Mouse (Mus musculus) limb, embryonic 13.5 days (tissue): ENCODE data around the gene Gm20388. TPM values are rescaled to one million over a fixed set of nuclear protein-coding genes. Genes with fewer than 3 reads are reported as not detected.

Experiments used
- ATAC-seq: fragments of 200-750 bp; cut with Nextera tagmentation; 2 replicates; pipeline ENCODE4 v1.8.0; 2017; ENCODE audit warnings: low read depth, moderate number of reproducible peaks, moderate TSS enrichment; ENCODE audit not compliant: low FRiP score
- H3K27ac ChIP-seq: fragments of 300-500 bp; sonication (generic); 2 replicates; pipeline ENCODE4 v1.5.1; 2015; ENCODE audit warnings: inconsistent platforms, mild to moderate bottlenecking, moderate library complexity
- H3K27me3 ChIP-seq: fragments of 300-500 bp; sonication (generic); 2 replicates; pipeline ENCODE4 v1.6.1; 2015; ENCODE audit warnings: mild to moderate bottlenecking, inconsistent platforms
- H3K36me3 ChIP-seq: fragments of 300-500 bp; sonication (generic); 2 replicates; pipeline ENCODE4 v1.6.1; 2015; ENCODE audit warnings: inconsistent platforms, mild to moderate bottlenecking, moderate library complexity
- H3K4me1 ChIP-seq: fragments of 300-500 bp; sonication (generic); 2 replicates; pipeline ENCODE4 v1.6.1; 2015; ENCODE audit warnings: inconsistent platforms
- H3K4me2 ChIP-seq: fragments of 300-500 bp; sonication (generic); replicated peaks from 2 replicates; pipeline ENCODE4 v1.6.1; 2015; ENCODE audit warnings: inconsistent platforms, mild to moderate bottlenecking, moderate library complexity
- H3K4me3 ChIP-seq: fragments of 300-500 bp; sonication (generic); 2 replicates; pipeline ENCODE4 v1.5.1; 2015; ENCODE audit warnings: moderate library complexity, mild to moderate bottlenecking, inconsistent platforms
- H3K9ac ChIP-seq: fragments of 300-500 bp; sonication (generic); 2 replicates; pipeline ENCODE4 v1.6.1; 2015; ENCODE audit warnings: mild to moderate bottlenecking, inconsistent platforms
- H3K9me3 ChIP-seq: fragments of 300-500 bp; sonication (generic); 2 replicates; pipeline ENCODE4 v1.6.1; 2016; ENCODE audit warnings: inconsistent platforms
- WGBS: fragments of 180-500 bp; shearing (Covaris S2); methylation state at CpG from one replicate; pipeline ENCODE4 v1.1.7; 2015; 5-methylcytosine and 5-hydroxymethylcytosine counted together
- polyA plus RNA-seq: library from polyadenylated mRNA; unstranded; fragments of >200 nt; fragmentation: Nextera tagmentation; extraction: Ambion mirVana; gene quantifications from 2 replicates; pipeline ENCODE4 v1.2.1, GENCODE M21; 2015

The Gm20388 gene
- polyA plus RNA-seq, 1 experiment from 2014 or later, result 7.1 TPM

GRCm38 (mm10) chr8:120421638-120422037 is 511.0 kb downstream of the Gm20388 start:
- Histone ChIP-seq H3K36me3 (no peaks in the 10 kb centered on the region), H3K4me1 (peaks cover 92% of the 10 kb centered on the region), H3K27me3 (no peaks in the 10 kb centered on the region), H3K4me2 (no peak overlapping the region), H3K27ac (no peak overlapping the region; the same call in 1 of the 2 replicates), H3K9me3 (no peaks in the 10 kb centered on the region), H3K9ac (0 out of 2 replicates have a peak overlapping the region, but pooled peaks have one; percentile 45), H3K4me3 (no peak overlapping the region)
- ATAC-seq, result no peak
- WGBS, result 15% methylated on average over 9 of the region's 9 CpGs

- H3K9me3 ChIP-seq, result no peaks in the 10 kb centered on the region
- peaks cover 92% of the 10 kb centered on the region for H3K4me1 ChIP-seq
- H3K4me3 ChIP-seq, result no peak overlapping the region
- ATAC-seq, result no peak
- no peak overlapping the region for H3K9ac ChIP-seq
- WGBS, result 87% methylated on average over 8 of the region's 8 CpGs
- H3K27me3 ChIP-seq, result no peaks in the 10 kb centered on the region
- H3K27ac ChIP-seq, result no peak overlapping the region
- no peak overlapping the region for H3K4me2 ChIP-seq
- no peaks in the 10 kb centered on the region for H3K36me3 ChIP-seq
Observed at GRCm38 (mm10) chr8:120422236-120422635, 511.6 kb downstream of the Gm20388 start.

- Histone ChIP-seq H3K27me3 (no peaks in the 10 kb centered on the region), H3K9ac (no peak overlapping the region), H3K9me3 (no peaks in the 10 kb centered on the region), H3K4me2 (no peak overlapping the region), H3K4me1 (peaks cover 91% of the 10 kb centered on the region), H3K36me3 (no peaks in the 10 kb centered on the region), H3K4me3 (no peak overlapping the region), H3K27ac (no peak overlapping the region; the same call in 1 of the 2 replicates)
- no peak for ATAC-seq
- WGBS, result 43% methylated on average over 7 of the region's 7 CpGs
Observed at GRCm38 (mm10) chr8:120423576-120423975, 512.9 kb downstream of the Gm20388 start.

- Histone ChIP-seq H3K4me1 (peaks cover 92% of the 10 kb centered on the region), H3K36me3 (no peaks in the 10 kb centered on the region), H3K9ac (0 out of 2 replicates have a peak overlapping the region, but pooled peaks have one; percentile 31), H3K4me2 (peak overlapping the region; percentile 46), H3K27me3 (no peaks in the 10 kb centered on the region), H3K27ac (peak overlapping the region; percentile 86), H3K4me3 (no peak overlapping the region), H3K9me3 (no peaks in the 10 kb centered on the region)
- 27% methylated on average over 4 of the region's 4 CpGs for WGBS
- 0 out of 2 replicates have a peak, but pooled peaks have one; percentile 2 for ATAC-seq
Observed at GRCm38 (mm10) chr8:120424829-120425198, 514.2 kb downstream of the Gm20388 start.

GRCm38 (mm10) chr8:120425199-120425941 is 514.7 kb downstream of the Gm20388 start:
- H3K4me1 ChIP-seq, result peaks cover 87% of the 10 kb centered on the region
- WGBS, result 8% methylated on average over 8 of the region's 8 CpGs
- H3K27me3 ChIP-seq, result no peaks in the 10 kb centered on the region
- no peaks in the 10 kb centered on the region for H3K9me3 ChIP-seq
- no peak overlapping the region for H3K4me3 ChIP-seq
- H3K4me2 ChIP-seq, result peak overlapping the region; percentile 46
- ATAC-seq, result peak; percentile 55
- H3K36me3 ChIP-seq, result no peaks in the 10 kb centered on the region
- H3K27ac ChIP-seq, result peak overlapping the region; percentile 86
- 0 out of 2 replicates have a peak overlapping the region, but pooled peaks have one; percentile 31 for H3K9ac ChIP-seq

GRCm38 (mm10) chr8:120426105-120426504 is 515.5 kb downstream of the Gm20388 start:
- Histone ChIP-seq H3K4me1 (peaks cover 79% of the 10 kb centered on the region), H3K4me2 (no peak overlapping the region), H3K27ac (peak overlapping the region; percentile 86; the same call in 1 of the 2 replicates), H3K4me3 (no peak overlapping the region), H3K27me3 (no peaks in the 10 kb centered on the region), H3K36me3 (no peaks in the 10 kb centered on the region), H3K9me3 (no peaks in the 10 kb centered on the region), H3K9ac (no peak overlapping the region)
- WGBS, result 37% methylated on average over 1 of the region's 1 CpGs
- ATAC-seq, result no peak

GRCm38 (mm10) chr8:120426622-120427385 is 516.2 kb downstream of the Gm20388 start:
- Histone ChIP-seq H3K27ac (peak overlapping the region; percentile 61; the same call in 1 of the 2 replicates), H3K4me1 (peaks cover 72% of the 10 kb centered on the region), H3K27me3 (no peaks in the 10 kb centered on the region), H3K9ac (peak overlapping the region; percentile 9), H3K4me2 (peak overlapping the region; percentile 27; the same call in 1 of the 2 replicates), H3K9me3 (no peaks in the 10 kb centered on the region), H3K36me3 (no peaks in the 10 kb centered on the region), H3K4me3 (no peak overlapping the region)
- WGBS, result 32% methylated on average over 20 of the region's 20 CpGs
- no peak for ATAC-seq

- H3K4me3 ChIP-seq, result no peak overlapping the region
- no peak overlapping the region for H3K4me2 ChIP-seq
- no peaks in the 10 kb centered on the region for H3K27me3 ChIP-seq
- no peak overlapping the region for H3K9ac ChIP-seq
- 0 out of 2 replicates have a peak, but pooled peaks cover under 1% of the 10 kb centered on the region for H3K36me3 ChIP-seq
- no peak for ATAC-seq
- 63% methylated on average over 5 of the region's 5 CpGs for WGBS
- H3K27ac ChIP-seq, result no peak overlapping the region
- peaks cover 68% of the 10 kb centered on the region for H3K4me1 ChIP-seq
- H3K9me3 ChIP-seq, result peaks cover 2% of the 10 kb centered on the region; the same call in 1 of the 2 replicates
Observed at GRCm38 (mm10) chr8:120428492-120428891, 517.9 kb downstream of the Gm20388 start.

- Histone ChIP-seq H3K36me3 (0 out of 2 replicates have a peak, but pooled peaks cover 4% of the 10 kb centered on the region), H3K4me2 (no peak overlapping the region), H3K9ac (no peak overlapping the region), H3K9me3 (peaks cover 6% of the 10 kb centered on the region; the same call in 1 of the 2 replicates), H3K4me1 (peaks cover 62% of the 10 kb centered on the region), H3K27ac (no peak overlapping the region), H3K27me3 (no peaks in the 10 kb centered on the region), H3K4me3 (no peak overlapping the region)
- WGBS, result 100% methylated on average over 1 of the region's 1 CpGs
- ATAC-seq, result no peak
Observed at GRCm38 (mm10) chr8:120429116-120429515, 518.5 kb downstream of the Gm20388 start.

- 0 out of 2 replicates have a peak, but pooled peaks cover 5% of the 10 kb centered on the region for H3K27me3 ChIP-seq
- no peak for ATAC-seq
- peaks cover 4% of the 10 kb centered on the region; the same call in 1 of the 2 replicates for H3K36me3 ChIP-seq
- peaks cover 43% of the 10 kb centered on the region for H3K4me1 ChIP-seq
- peaks cover 6% of the 10 kb centered on the region; the same call in 1 of the 2 replicates for H3K9me3 ChIP-seq
- H3K4me3 ChIP-seq, result no peak overlapping the region
- 80% methylated on average over 12 of the region's 12 CpGs for WGBS
- H3K9ac ChIP-seq, result no peak overlapping the region
- H3K4me2 ChIP-seq, result no peak overlapping the region
- no peak overlapping the region for H3K27ac ChIP-seq
Observed at GRCm38 (mm10) chr8:120431042-120431441, 520.4 kb downstream of the Gm20388 start.

- no peak for ATAC-seq
- 74% methylated on average over 7 of the region's 7 CpGs for WGBS
- no peak overlapping the region for H3K27ac ChIP-seq
Observed at GRCm38 (mm10) chr8:120432438-120432837, 521.8 kb downstream of the Gm20388 start.

GRCm38 (mm10) chr8:120433143-120433542 is 522.5 kb downstream of the Gm20388 start:
- H3K9me3 ChIP-seq, result peaks cover 6% of the 10 kb centered on the region; the same call in 1 of the 2 replicates
- peaks cover 15% of the 10 kb centered on the region for H3K27me3 ChIP-seq
- H3K4me2 ChIP-seq, result no peak overlapping the region
- H3K27ac ChIP-seq, result no peak overlapping the region
- H3K36me3 ChIP-seq, result peaks cover 4% of the 10 kb centered on the region; the same call in 1 of the 2 replicates
- 79% methylated on average over 7 of the region's 7 CpGs for WGBS
- no peak overlapping the region for H3K9ac ChIP-seq
- no peak overlapping the region for H3K4me3 ChIP-seq
- no peak for ATAC-seq
- peaks cover 43% of the 10 kb centered on the region for H3K4me1 ChIP-seq

More at GRCm38 (mm10) chr8:120432438-120432837, 521.8 kb downstream of the Gm20388 start:
- Histone ChIP-seq H3K36me3 (peaks cover 4% of the 10 kb centered on the region; the same call in 1 of the 2 replicates), H3K9ac (no peak overlapping the region), H3K4me2 (no peak overlapping the region), H3K9me3 (peaks cover 6% of the 10 kb centered on the region; the same call in 1 of the 2 replicates), H3K27me3 (peaks cover 11% of the 10 kb centered on the region; the same call in 1 of the 2 replicates), H3K4me1 (peaks cover 42% of the 10 kb centered on the region), H3K4me3 (no peak overlapping the region)
